Mouse (Mus musculus): Measurements from ENCODE around the gene Khdrbs1. TPM values are rescaled to one million over a fixed set of nuclear protein-coding genes. Genes with fewer than 3 reads are reported as not detected.
A peak's percentile ranks its signal among the peaks of the same experiment; 100 is the strongest.

Gene Khdrbs1
- polyA plus RNA-seq, 1 experiment, result 182 TPM

DNA sequence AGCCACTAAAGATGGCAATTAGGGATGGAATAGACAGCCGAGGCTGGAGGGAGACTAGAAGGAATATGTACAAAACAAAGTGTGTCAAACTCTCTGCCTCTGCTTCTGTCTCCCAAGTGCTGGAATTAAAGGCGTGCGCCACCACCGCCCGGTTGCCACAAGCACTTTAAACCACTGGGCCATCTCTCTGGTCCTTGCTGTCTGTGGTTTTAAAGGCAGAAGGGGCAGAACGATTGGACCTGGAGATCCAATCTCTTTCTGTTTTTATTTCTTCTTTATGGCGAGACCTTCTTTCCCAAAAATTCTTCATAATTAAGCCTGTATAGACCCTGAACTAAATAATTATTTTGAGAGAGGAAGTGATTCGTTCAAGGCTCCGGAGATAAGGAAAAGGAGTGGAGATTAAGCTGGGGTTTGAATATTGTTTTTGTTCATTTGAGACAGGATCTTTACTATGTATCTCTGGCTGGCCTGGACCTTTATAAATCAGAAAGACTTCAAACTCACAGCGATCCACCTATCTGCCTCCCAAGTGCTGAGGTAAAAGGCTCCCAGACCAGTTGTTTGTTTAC lies 69.1 kb downstream of the Khdrbs1 start:
- Histone ChIP-seq H3K27ac (ENCODE audit: insufficient read depth, low read length) (peak overlapping the region; percentile 46; the same call in 1 of the 2 replicates), H3K27me3 (ENCODE audit: control insufficient read depth, insufficient read depth, low read length, poor library complexity, severe bottlenecking) (no peaks in the 10 kb centered on the region), H3K9me3 (replicated peaks; ENCODE audit: control insufficient read depth, insufficient read depth, low read length, poor library complexity, severe bottlenecking) (no peaks in the 10 kb centered on the region), H3K9ac (ENCODE audit: low read depth, poor library complexity, severe bottlenecking) (peak overlapping the region; percentile 95), H3K4me1 (ENCODE audit: control insufficient read depth, insufficient read depth, low read length) (no peaks in the 10 kb centered on the region), H3K36me3 (ENCODE audit: control insufficient read depth, insufficient read depth, low read length, poor library complexity, severe bottlenecking) (no peaks in the 10 kb centered on the region), H3K4me3 (ENCODE audit: low read depth, low read length) (peak overlapping the region; percentile 96)
- TF ChIP-seq EP300 (IDR thresholded peaks at IDR 0.05; ENCODE audit: insufficient read depth, low read depth, low read length) (no peak), CTCF (IDR thresholded peaks at IDR 0.05; ENCODE audit: low read depth, low read length) (no peak), POLR2A (IDR thresholded peaks at IDR 0.05; ENCODE audit: insufficient read depth, low read length) (no peak)

DNA sequence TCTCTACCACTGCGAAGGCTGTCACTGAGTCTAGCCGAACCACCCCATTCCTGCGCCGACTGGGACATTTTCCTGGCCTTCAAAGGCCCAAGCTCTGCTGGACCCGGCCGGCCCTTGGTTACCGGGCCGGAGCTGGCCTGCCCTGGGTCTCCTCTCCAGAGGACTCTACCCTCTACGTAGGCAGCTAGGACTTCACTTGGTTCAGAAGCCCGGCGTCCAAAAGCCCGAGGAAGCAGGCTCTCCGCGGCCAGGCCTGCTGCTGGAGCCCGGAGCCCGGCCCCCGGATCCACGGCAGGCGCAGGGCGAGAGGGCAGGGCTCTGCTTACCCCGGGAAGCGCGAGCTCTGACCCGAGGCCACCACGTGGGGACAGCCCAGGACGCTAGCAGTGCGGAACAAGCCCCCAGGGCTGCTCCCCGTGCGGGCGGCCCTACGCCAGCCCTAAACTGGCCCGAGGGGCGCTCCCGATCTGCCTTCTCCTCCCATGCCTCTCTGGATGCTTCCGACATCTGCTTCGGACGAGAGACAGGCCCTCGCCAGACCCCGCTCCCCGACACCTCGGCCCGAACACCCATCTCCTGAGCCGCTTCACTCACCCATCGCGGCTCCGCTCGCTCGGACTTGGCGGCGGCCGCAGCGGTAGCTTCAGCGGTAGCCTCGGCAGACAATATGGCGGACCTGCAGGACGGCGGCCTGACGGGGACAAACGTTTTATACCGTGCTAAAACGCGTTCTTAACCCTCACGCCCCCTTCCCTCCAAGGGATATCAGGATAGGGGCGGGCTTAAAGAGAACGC lies 69.8 kb downstream of the Khdrbs1 start, which contains the start of gene Kpna6:
Gene Kpna6, minus strand, starts transcription at position 685 of the 795 bp plus-strand sequence.
- Histone ChIP-seq H3K27ac (ENCODE audit: insufficient read depth, low read length) (peak within 1 kb of the TSS; percentile 53), H3K4me1 (ENCODE audit: control insufficient read depth, insufficient read depth, low read length) (no peaks in the 10 kb centered on the region), H3K27me3 (ENCODE audit: control insufficient read depth, insufficient read depth, low read length, poor library complexity, severe bottlenecking) (no peaks in the 10 kb centered on the region), H3K9me3 (replicated peaks; ENCODE audit: control insufficient read depth, insufficient read depth, low read length, poor library complexity, severe bottlenecking) (no peaks in the 10 kb centered on the region), H3K4me3 (ENCODE audit: low read depth, low read length) (peak within 1 kb of the TSS; percentile 96), H3K9ac (ENCODE audit: low read depth, poor library complexity, severe bottlenecking) (peak within 1 kb of the TSS; percentile 95), H3K36me3 (ENCODE audit: control insufficient read depth, insufficient read depth, low read length, poor library complexity, severe bottlenecking) (peaks cover under 1% of the 10 kb centered on the region)
- TF ChIP-seq POLR2A (IDR thresholded peaks at IDR 0.05; ENCODE audit: insufficient read depth, low read length) (no peak), CTCF (IDR thresholded peaks at IDR 0.05; ENCODE audit: low read depth, low read length) (no peak), EP300 (IDR thresholded peaks at IDR 0.05; ENCODE audit: insufficient read depth, low read depth, low read length) (no peak)

DNA sequence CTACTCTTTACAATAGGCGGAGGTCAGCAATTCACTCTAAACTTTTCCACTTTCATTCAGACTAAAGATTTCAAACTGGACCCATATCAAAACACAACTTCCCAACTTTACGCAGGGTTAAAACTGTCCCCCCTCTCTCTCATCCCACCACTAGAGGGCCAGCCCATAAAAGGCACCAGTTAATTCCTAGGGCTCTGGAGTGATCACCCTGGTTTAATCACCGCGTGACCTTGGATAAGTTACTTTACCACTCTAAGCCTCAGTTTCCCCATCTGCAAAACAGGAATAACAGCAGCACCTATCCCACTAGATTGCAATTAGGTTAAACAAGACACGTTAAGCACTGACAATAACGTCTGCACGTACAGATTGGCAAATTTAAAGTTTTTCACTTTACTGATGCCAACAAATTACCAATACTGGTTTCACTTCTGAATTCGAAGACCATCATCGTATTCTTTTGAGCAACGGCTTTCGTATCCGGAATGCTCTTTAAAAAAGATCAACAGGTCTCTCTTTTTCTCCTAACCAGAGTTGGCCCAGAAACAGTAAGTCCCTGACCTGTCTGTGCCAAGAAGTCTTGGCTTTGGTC lies 70.5 kb downstream of the Khdrbs1 start:
- TF ChIP-seq EP300 (IDR thresholded peaks at IDR 0.05; ENCODE audit: insufficient read depth, low read depth, low read length), result no peak
- peak; percentile 35 for TF ChIP-seq CTCF (IDR thresholded peaks at IDR 0.05; ENCODE audit: low read depth, low read length)
- TF ChIP-seq POLR2A (IDR thresholded peaks at IDR 0.05; ENCODE audit: insufficient read depth, low read length), result no peak
- Histone ChIP-seq H3K36me3 (ENCODE audit: control insufficient read depth, insufficient read depth, low read length, poor library complexity, severe bottlenecking) (peaks cover 3% of the 10 kb centered on the region), H3K4me3 (ENCODE audit: low read depth, low read length) (peak overlapping the region; percentile 96), H3K9me3 (replicated peaks; ENCODE audit: control insufficient read depth, insufficient read depth, low read length, poor library complexity, severe bottlenecking) (no peaks in the 10 kb centered on the region), H3K4me1 (ENCODE audit: control insufficient read depth, insufficient read depth, low read length) (no peaks in the 10 kb centered on the region), H3K9ac (ENCODE audit: low read depth, poor library complexity, severe bottlenecking) (peak overlapping the region; percentile 95), H3K27ac (ENCODE audit: insufficient read depth, low read length) (peak overlapping the region; percentile 15; the same call in 1 of the 2 replicates), H3K27me3 (ENCODE audit: control insufficient read depth, insufficient read depth, low read length, poor library complexity, severe bottlenecking) (no peaks in the 10 kb centered on the region)

DNA sequence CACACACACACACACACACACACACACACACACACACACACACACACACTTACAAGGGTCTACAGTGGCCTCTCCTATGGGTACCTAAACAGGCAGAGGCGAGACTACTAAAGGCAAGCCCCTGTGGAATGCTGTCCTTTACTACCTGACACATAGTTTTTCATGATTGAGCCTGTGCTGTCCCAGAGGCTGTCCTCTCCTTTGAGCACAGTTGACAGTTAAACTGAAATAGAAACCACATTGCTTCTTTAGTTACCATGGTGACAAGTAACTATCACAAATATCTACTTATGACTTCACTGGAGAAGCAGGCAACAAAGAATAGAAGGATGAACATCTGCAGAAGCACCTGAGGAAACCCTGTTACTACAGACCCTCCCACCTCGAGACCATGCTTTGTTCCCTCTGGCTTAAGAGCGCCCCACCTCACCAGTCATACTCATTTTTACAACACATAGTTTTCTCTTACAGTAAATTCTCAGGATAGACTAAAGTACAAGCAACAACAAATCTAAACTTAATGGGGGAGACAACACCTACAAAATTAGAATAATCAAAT lies 79.8 kb downstream of the Khdrbs1 start:
- TF ChIP-seq EP300 (IDR thresholded peaks at IDR 0.05; ENCODE audit: insufficient read depth, low read depth, low read length), result no peak
- TF ChIP-seq POLR2A (IDR thresholded peaks at IDR 0.05; ENCODE audit: insufficient read depth, low read length), result no peak
- TF ChIP-seq CTCF (IDR thresholded peaks at IDR 0.05; ENCODE audit: low read depth, low read length), result no peak
- H3K27me3 ChIP-seq (ENCODE audit: control insufficient read depth, insufficient read depth, low read length, poor library complexity, severe bottlenecking), result no peaks in the 10 kb centered on the region
- peaks cover 24% of the 10 kb centered on the region for H3K36me3 ChIP-seq (ENCODE audit: control insufficient read depth, insufficient read depth, low read length, poor library complexity, severe bottlenecking)
- no peak overlapping the region for H3K9ac ChIP-seq (ENCODE audit: low read depth, poor library complexity, severe bottlenecking)
- H3K4me3 ChIP-seq (ENCODE audit: low read depth, low read length), result no peak overlapping the region
- H3K4me1 ChIP-seq (ENCODE audit: control insufficient read depth, insufficient read depth, low read length), result no peaks in the 10 kb centered on the region
- no peak overlapping the region for H3K27ac ChIP-seq (ENCODE audit: insufficient read depth, low read length)
- no peaks in the 10 kb centered on the region for H3K9me3 ChIP-seq (replicated peaks; ENCODE audit: control insufficient read depth, insufficient read depth, low read length, poor library complexity, severe bottlenecking)

DNA sequence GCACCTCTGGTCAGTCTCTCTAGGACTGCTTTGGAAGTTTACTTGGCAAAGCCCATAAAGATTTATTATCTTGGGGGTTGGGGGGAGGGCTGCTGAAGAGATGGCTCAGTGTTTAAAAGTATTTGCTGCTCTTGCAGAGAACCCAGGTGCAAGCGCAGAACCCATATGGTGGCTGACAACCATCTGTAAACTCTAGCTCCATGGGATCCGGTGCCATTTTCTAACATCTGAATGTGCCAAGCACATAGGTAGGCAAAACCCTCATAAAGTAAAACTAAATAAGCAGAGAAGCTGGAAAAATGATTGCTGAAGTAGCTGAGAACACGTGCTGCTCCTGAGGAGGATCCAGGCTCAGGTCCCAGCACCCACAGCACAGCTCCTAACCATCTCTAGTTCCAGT lies 80.5 kb downstream of the Khdrbs1 start:
- TF ChIP-seq CTCF (IDR thresholded peaks at IDR 0.05; ENCODE audit: low read depth, low read length) (no peak), POLR2A (IDR thresholded peaks at IDR 0.05; ENCODE audit: insufficient read depth, low read length) (no peak), EP300 (IDR thresholded peaks at IDR 0.05; ENCODE audit: insufficient read depth, low read depth, low read length) (no peak)
- no peaks in the 10 kb centered on the region for H3K9me3 ChIP-seq (replicated peaks; ENCODE audit: control insufficient read depth, insufficient read depth, low read length, poor library complexity, severe bottlenecking)
- no peak overlapping the region for H3K9ac ChIP-seq (ENCODE audit: low read depth, poor library complexity, severe bottlenecking)
- H3K36me3 ChIP-seq (ENCODE audit: control insufficient read depth, insufficient read depth, low read length, poor library complexity, severe bottlenecking), result peaks cover 28% of the 10 kb centered on the region
- no peak overlapping the region for H3K27ac ChIP-seq (ENCODE audit: insufficient read depth, low read length)
- H3K4me3 ChIP-seq (ENCODE audit: low read depth, low read length), result no peak overlapping the region
- H3K27me3 ChIP-seq (ENCODE audit: control insufficient read depth, insufficient read depth, low read length, poor library complexity, severe bottlenecking), result no peaks in the 10 kb centered on the region
- no peaks in the 10 kb centered on the region for H3K4me1 ChIP-seq (ENCODE audit: control insufficient read depth, insufficient read depth, low read length)
